Mouse (Mus musculus): ENCODE measurements around the gene Trappc12. TPM values are rescaled to one million over a fixed set of nuclear protein-coding genes. Genes with fewer than 3 reads are reported as not detected.

Gene Trappc12
- polyA plus RNA-seq, 1 experiment from 2014 or later, result 38.4 TPM

Small RNAs within 50 kb of the gene (microRNA-seq; reads per million reads assigned to microRNA genes)
- not detected for gene Mir6937 (ENCODE audit: borderline number of aligned reads)

Other genes starting within 250 kb of the Trappc12 start
- not detected in 2 replicates for gene Dcdc2c, start 198.1 kb downstream of the Trappc12 start, polyA plus RNA-seq (2014; fragmentation: Nextera tagmentation; extraction: Ambion mirVana)
- gene Allc, start 167.9 kb downstream of the Trappc12 start, polyA plus RNA-seq (2014; fragmentation: Nextera tagmentation; extraction: Ambion mirVana), result not detected in 2 replicates
- 0.39 TPM in 1 of 2 replicates, not detected in the other for gene Colec11, start 127.1 kb downstream of the Trappc12 start, polyA plus RNA-seq (2014; fragmentation: Nextera tagmentation; extraction: Ambion mirVana)
- 914 and 941 TPM in 2 replicates for gene Rps7, start 114.5 kb downstream of the Trappc12 start, polyA plus RNA-seq (2014; fragmentation: Nextera tagmentation; extraction: Ambion mirVana)
- 28.0 and 28.5 TPM in 2 replicates for gene Rnaseh1, start 100.9 kb downstream of the Trappc12 start, polyA plus RNA-seq (2014; fragmentation: Nextera tagmentation; extraction: Ambion mirVana)
- gene Adi1, start 75.2 kb downstream of the Trappc12 start, polyA plus RNA-seq (2014; fragmentation: Nextera tagmentation; extraction: Ambion mirVana), result 71.9 and 72.7 TPM in 2 replicates
- gene Eipr1, start 1.3 kb upstream of the Trappc12 start, polyA plus RNA-seq (2014; fragmentation: Nextera tagmentation; extraction: Ambion mirVana), result 33.9 and 38.5 TPM in 2 replicates

Data from embryonic facial prominence, embryonic 11.5 days (tissue).